In genomic region chr2:103718594-103719291, GRCm38 (mm10) we compare ENCODE assay signal across 8 mouse cellular contexts. TPM values are rescaled to one million over a fixed set of nuclear protein-coding genes. Genes with fewer than 3 reads are reported as not detected.
DNase-seq lines count a peak whose midpoint lies in the region; ATAC-seq and TF ChIP-seq lines count a peak whose summit lies in the region.

No protein-coding gene starts in this region.

- no peak overlapping the region for H3K4me2 ChIP-seq in hindbrain, embryonic 12.5 days (replicated peaks)

- H3K27me3 ChIP-seq in cerebellum, adult 2 months (ENCODE audit: control insufficient read depth, insufficient read depth, low read length) = no peaks in the 10 kb centered on the region
- no peaks in the 10 kb centered on the region for H3K27me3 ChIP-seq in hindbrain, embryonic 12.5 days

- H3K27ac ChIP-seq in cerebellum, adult 2 months (ENCODE audit: insufficient read depth, low read length) = no peak overlapping the region
- no peak overlapping the region for H3K27ac ChIP-seq in hindbrain, embryonic 12.5 days

- H3K9me3 ChIP-seq in hindbrain, embryonic 12.5 days (replicated peaks) = no peaks in the 10 kb centered on the region

- TF ChIP-seq CTCF in cerebellum, adult 2 months (IDR thresholded peaks at IDR 0.05; ENCODE audit: borderline replicate concordance, insufficient read depth, low read depth, low read length) = peak; percentile 96

- H3K4me3 ChIP-seq in cerebellum, adult 2 months (replicated peaks; ENCODE audit: insufficient read depth, low read depth, low read length) = no peak overlapping the region
- no peak overlapping the region for H3K4me3 ChIP-seq in hindbrain, embryonic 12.5 days

- ATAC-seq in frontal cortex, adult (ENCODE audit: low TSS enrichment) = peak; percentile 94
- peak; percentile 84 for ATAC-seq in hindbrain, embryonic 12.5 days (ENCODE audit: low FRiP score)

- DNase-seq in Muller cell, postnatal 12 days (ENCODE audit: inconsistent ontology term) = peak; percentile 86
- DNase-seq in cerebellum, adult 2 months = peak; percentile 68 to 72
- DNase-seq in layer of hippocampus, adult 9-11 months = peak; percentile 53
- peak; percentile 83 for DNase-seq in lung, postnatal 10 days
- DNase-seq in retina, adult 2 months (ENCODE audit: low read depth, low spot score) = peak; percentile 40
- DNase-seq in thymus, postnatal 36 days = peak; percentile 79 to 80

- 48% methylated on average over 8 of the region's 8 CpGs for WGBS in cerebellum, adult 2 months
- WGBS in hindbrain, embryonic 12.5 days = 63% methylated on average over 8 of the region's 8 CpGs

- no peak overlapping the region for H3K9ac ChIP-seq in hindbrain, embryonic 12.5 days

- H3K36me3 ChIP-seq in hindbrain, embryonic 12.5 days = peaks cover 66% of the 10 kb centered on the region

- TF ChIP-seq POLR2A in cerebellum, adult 2 months (IDR thresholded peaks at IDR 0.05; ENCODE audit: borderline replicate concordance, insufficient read depth, low read length) = no peak

- H3K4me1 ChIP-seq in cerebellum, adult 2 months (ENCODE audit: control insufficient read depth, insufficient read depth, low read length) = peaks cover 8% of the 10 kb centered on the region
- no peaks in the 10 kb centered on the region for H3K4me1 ChIP-seq in hindbrain, embryonic 12.5 days

RNA-seq across cellular contexts. Expression of gene Nat10, which starts 42.3 kb away (rescaled TPM):
- 41.4 and 46.1 TPM in 2 replicates for polyA plus RNA-seq in cerebellum, adult 2 months (2012; rRNA removed)
- 23.5 and 25.7 TPM in 2 replicates for polyA plus RNA-seq in hindbrain, embryonic 12.5 days (2016; fragmentation: Nextera tagmentation; extraction: Ambion mirVana)
